Mouse (Mus musculus) limb, embryonic 11.5 days (tissue): ENCODE data around the gene Comp. TPM values are rescaled to one million over a fixed set of nuclear protein-coding genes. Genes with fewer than 3 reads are reported as not detected.

Experiments
- ATAC-seq: fragments of 200-750 bp; cut with Nextera tagmentation; 2 replicates; pipeline ENCODE4 v1.8.0; 2017; ENCODE audit warnings: low read depth; ENCODE audit not compliant: insufficient number of reproducible peaks, low FRiP score, low TSS enrichment
- DNase-seq: peaks from one replicate; pipeline ENCODE4 v3.0.0-alpha.2; 2015; ENCODE audit warnings: low spot score
- H3K27ac ChIP-seq: fragments of 300-500 bp; sonication (generic); replicated peaks from 2 replicates; pipeline ENCODE4 v1.5.1; 2014; ENCODE audit warnings: low read depth, mild to moderate bottlenecking, low read length
- H3K27me3 ChIP-seq: fragments of 300-500 bp; sonication (generic); 2 replicates; pipeline ENCODE4 v1.6.1; 2014; ENCODE audit warnings: mild to moderate bottlenecking, low read length, mixed read lengths; ENCODE audit not compliant: control insufficient read depth, insufficient read depth
- H3K36me3 ChIP-seq: fragments of 300-500 bp; sonication (generic); 2 replicates; pipeline ENCODE4 v1.6.1; 2014; ENCODE audit warnings: mild to moderate bottlenecking, low read length, moderate library complexity, mixed read lengths; ENCODE audit not compliant: control insufficient read depth, insufficient read depth
- H3K4me1 ChIP-seq: fragments of 300-500 bp; sonication (generic); 2 replicates; pipeline ENCODE4 v1.6.1; 2014; ENCODE audit warnings: low read length, mixed read lengths; ENCODE audit not compliant: control insufficient read depth, insufficient read depth
- H3K4me2 ChIP-seq: fragments of 300-500 bp; sonication (generic); 2 replicates; pipeline ENCODE4 v1.6.1; 2014; ENCODE audit warnings: low read depth, mild to moderate bottlenecking, moderate library complexity; ENCODE audit not compliant: severe bottlenecking
- H3K4me3 ChIP-seq: fragments of 300-500 bp; sonication (generic); 2 replicates; pipeline ENCODE4 v1.5.1; 2014; ENCODE audit warnings: low read depth, low read length
- H3K9ac ChIP-seq: fragments of 300-500 bp; sonication (generic); 2 replicates; pipeline ENCODE4 v1.6.1; 2014; ENCODE audit warnings: mild to moderate bottlenecking, low read length
- H3K9me3 ChIP-seq: fragments of 300-500 bp; sonication (generic); 2 replicates; pipeline ENCODE4 v1.6.1; 2016; ENCODE audit warnings: low read length; ENCODE audit not compliant: control insufficient read depth
- WGBS: fragments of 180-500 bp; shearing (Covaris S2); extraction: QIAGEN DNeasy Blood & Tissue Kit; methylation state at CpG from one replicate; pipeline ENCODE4 v1.1.7; 2014; 5-methylcytosine and 5-hydroxymethylcytosine counted together
- polyA plus RNA-seq: library from polyadenylated mRNA; unstranded; fragments of >200 nt; fragmentation: Nextera tagmentation; extraction: Ambion mirVana; gene quantifications from 2 replicates; pipeline ENCODE4 v1.2.1, GENCODE M21; 2014

The Comp gene
- polyA plus RNA-seq, 1 experiment from 2014 or later, result 0.43 TPM

DNA sequence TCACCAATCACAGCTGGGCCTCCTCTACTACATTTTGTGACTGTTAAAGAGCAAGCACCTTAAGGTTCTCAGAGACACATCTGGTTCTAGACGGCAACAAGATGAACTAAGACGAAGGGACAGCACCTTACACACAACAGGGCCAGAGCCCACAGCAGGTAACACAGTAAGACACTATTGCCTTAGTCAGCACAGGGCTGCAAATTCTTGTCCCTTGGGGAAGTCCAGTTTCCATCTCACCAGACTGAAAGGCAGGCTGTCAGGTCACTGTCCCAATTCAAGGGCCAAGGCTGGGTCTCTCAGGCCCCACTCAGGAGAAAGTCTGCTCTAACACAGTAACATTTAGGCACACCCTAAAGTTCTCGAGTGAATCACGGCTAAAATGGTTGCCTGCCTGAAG, 25.9 kb upstream of the Comp start:
- Histone ChIP-seq H3K27me3 (no peaks in the 10 kb centered on the region), H3K4me1 (peaks cover 44% of the 10 kb centered on the region), H3K9ac (no peak overlapping the region), H3K9me3 (no peaks in the 10 kb centered on the region), H3K27ac (no peak overlapping the region), H3K36me3 (peaks cover 19% of the 10 kb centered on the region), H3K4me2 (no peak overlapping the region), H3K4me3 (no peak overlapping the region)
- WGBS, result 90% methylated on average over 4 of the region's 4 CpGs
- no peak for ATAC-seq
- DNase-seq, result no peak

DNA sequence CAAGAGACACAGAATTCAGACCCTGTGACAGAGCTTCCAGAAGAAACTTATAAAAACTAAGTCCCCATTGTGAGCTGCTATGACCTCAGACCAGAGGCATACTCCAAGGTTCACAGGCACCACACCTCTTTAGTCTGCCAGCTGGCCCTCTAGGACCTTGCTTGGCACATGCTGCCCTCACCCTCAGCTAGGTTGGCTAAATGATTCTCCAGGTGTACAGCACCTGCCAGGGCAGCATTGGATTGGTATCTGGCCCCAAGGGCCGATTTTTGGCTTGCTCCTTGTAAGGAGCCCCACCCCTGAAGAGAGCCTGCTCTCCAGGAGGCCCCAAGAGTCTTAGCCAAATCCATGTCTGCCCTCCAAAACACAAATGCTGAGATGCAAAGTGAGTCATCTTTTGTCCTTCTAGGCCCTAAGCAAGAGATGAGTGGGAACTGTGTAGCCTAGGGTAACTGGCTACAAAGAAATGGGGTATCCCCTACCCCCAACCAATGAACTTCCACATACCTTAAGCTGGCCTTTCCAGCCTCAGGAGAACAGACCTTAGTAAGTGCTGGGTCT, 25.4 kb upstream of the Comp start:
- Histone ChIP-seq H3K27me3 (no peaks in the 10 kb centered on the region), H3K27ac (no peak overlapping the region), H3K36me3 (peaks cover 19% of the 10 kb centered on the region), H3K4me1 (peaks cover 39% of the 10 kb centered on the region), H3K4me2 (no peak overlapping the region), H3K4me3 (no peak overlapping the region), H3K9ac (no peak overlapping the region), H3K9me3 (no peaks in the 10 kb centered on the region)
- ATAC-seq (no peak), DNase-seq (no peak)
- 75% methylated on average over 1 of the region's 1 CpGs for WGBS

DNA sequence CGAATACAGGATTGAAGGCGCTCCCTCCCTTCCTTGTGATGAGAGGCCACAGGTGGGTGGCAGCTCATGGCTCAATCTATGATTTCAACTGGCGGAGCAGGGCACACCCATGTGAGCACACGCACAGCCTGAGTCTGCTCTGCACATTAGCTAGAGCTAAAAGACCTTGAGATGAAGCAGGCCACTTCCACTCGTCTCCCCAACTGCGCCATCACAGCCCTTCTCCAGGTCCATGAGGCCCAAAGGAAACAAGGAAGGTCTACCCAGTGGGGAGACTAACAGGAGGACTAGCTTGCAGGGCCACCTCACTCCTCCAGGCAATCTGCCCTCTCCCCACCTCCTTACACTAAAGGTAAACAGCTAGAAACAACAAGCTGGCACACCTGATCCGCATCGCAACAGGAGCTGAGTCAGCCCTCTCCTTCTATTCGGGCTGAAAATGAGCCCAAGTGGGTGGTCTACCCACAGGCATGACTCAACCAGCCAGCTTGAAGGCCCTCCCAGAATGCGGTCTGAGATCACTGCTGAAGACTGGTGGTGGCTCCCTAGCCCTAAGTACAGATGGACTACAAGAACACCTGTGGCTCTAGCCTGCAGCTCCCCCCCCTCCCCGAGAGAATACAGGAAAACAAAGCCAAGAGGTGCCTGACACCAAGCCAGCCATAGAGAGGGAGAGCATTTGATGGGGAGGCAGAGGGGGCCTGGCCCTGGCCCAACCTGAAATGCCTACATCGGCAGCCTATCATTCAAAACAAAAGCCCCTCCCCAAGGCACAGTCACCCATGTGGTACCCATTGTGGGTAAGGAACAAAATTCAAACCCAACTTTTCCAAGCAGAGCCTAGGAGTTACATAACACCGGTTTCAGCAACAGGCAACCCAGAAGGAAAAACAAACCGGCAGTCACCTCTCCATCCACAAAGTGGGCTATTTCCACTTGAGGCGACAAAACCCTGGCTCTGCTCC, 22.0 kb upstream of the Comp start:
- Histone ChIP-seq H3K36me3 (peaks cover 6% of the 10 kb centered on the region; the same call in 1 of the 2 replicates), H3K27ac (no peak overlapping the region), H3K4me2 (peak overlapping the region; percentile 100), H3K9me3 (no peaks in the 10 kb centered on the region), H3K4me3 (peak overlapping the region; percentile 95), H3K9ac (peak overlapping the region; percentile 98), H3K27me3 (no peaks in the 10 kb centered on the region), H3K4me1 (peaks cover 23% of the 10 kb centered on the region)
- DNase-seq (no peak), ATAC-seq (no peak)
- 59% methylated on average over 15 of the region's 15 CpGs for WGBS

DNA sequence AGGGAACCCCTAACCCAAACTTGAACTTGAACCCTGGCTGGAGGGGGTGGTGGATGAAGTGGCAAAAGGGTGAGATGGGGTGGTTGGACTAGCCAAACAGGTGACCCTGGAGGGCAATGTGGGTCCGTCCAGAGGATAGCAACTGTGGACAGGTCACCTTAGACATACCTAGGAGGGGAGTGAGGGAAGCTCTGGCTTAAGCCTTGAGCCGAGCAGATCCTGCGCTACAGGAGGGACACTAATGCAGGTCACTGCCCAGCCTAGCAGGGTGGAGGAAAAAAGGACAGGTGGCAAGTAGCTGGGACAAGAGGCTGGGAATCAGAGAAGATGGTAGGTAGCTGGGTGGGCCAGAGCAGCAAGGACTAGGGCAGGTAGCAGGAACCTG, 21.4 kb upstream of the Comp start:
- Histone ChIP-seq H3K4me2 (peak overlapping the region; percentile 100), H3K36me3 (peaks cover 6% of the 10 kb centered on the region; the same call in 1 of the 2 replicates), H3K9ac (peak overlapping the region; percentile 98), H3K9me3 (no peaks in the 10 kb centered on the region), H3K27ac (no peak overlapping the region), H3K27me3 (no peaks in the 10 kb centered on the region), H3K4me1 (peaks cover 23% of the 10 kb centered on the region), H3K4me3 (peak overlapping the region; percentile 95)
- no peak for DNase-seq
- ATAC-seq, result no peak
- WGBS, result 24% methylated on average over 3 of the region's 3 CpGs

DNA sequence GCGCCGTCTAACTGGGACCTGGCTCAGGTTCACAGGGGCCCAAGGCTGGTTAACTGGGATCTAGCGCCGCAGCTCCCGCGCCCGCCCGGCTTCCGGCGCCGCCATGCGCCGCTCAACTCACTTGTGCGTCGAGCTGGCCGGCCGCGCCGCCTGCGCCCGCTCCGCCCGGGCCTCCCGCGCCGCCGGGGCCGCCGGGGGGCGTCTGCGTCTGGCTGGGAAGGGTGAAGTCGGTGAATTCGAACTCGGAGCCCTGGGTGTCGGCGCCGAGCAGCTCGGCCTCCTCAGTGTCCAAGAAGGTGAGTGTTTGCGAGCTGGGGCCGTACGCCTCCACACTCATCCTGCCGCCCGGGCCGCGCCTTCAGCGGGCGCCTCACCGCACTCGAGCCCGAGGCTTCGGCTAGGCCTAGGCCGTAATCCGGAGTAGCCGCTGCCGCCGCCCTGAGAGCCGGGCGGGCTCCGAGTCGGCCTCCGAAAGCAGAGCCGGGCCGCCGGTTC, 20.7 kb upstream of the Comp start:
- H3K4me1 ChIP-seq, result peaks cover 23% of the 10 kb centered on the region
- ATAC-seq (peak; percentile 11), DNase-seq (no peak)
- peaks cover 6% of the 10 kb centered on the region; the same call in 1 of the 2 replicates for H3K36me3 ChIP-seq
- H3K4me2 ChIP-seq, result peak overlapping the region; percentile 100
- peak overlapping the region; percentile 79 for H3K27ac ChIP-seq
- no peaks in the 10 kb centered on the region for H3K27me3 ChIP-seq
- under 1% methylated on average over 64 of the region's 64 CpGs for WGBS
- peak overlapping the region; percentile 98 for H3K9ac ChIP-seq
- H3K9me3 ChIP-seq, result no peaks in the 10 kb centered on the region
- H3K4me3 ChIP-seq, result peak overlapping the region; percentile 95

DNA sequence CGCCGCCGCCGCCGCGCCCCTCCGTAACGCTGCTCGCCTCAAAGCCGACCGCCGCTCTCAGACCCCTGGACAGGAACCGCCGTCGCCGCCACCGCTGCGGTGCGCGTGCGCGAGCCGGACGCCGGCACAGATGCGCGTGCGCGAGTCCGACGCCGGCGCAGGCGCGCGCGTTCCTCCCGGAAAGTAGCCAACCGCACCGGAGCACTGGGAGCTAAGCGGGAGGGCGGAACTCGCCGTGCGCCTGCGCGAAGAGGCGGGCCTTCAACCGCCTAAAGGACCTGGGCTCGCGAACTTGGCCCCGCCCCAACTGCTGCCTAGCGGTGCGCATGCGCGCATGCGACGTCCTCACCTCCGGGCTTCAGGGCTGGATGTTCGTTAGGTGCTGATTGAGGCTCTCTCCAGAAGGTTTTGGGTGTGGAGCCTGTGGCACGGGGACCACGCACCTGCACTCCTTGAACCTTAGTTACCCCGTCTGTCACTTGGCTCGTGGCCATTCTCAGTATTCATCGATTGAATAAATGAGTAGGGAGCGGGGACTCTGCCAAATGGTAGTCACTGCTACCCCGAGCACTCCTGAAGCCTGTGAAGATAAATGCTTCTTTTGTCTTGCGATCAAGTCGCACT, 20.1 kb upstream of the Comp start, which contains the start of gene Upf1:
Upf1 (minus strand) TSS at position 85 of the 624 bp plus-strand sequence.
- H3K27ac ChIP-seq, result peak within 1 kb of the TSS; percentile 79
- H3K9me3 ChIP-seq, result no peaks in the 10 kb centered on the region
- H3K4me1 ChIP-seq, result peaks cover 23% of the 10 kb centered on the region
- H3K27me3 ChIP-seq, result no peaks in the 10 kb centered on the region
- DNase-seq (peak; percentile 99), ATAC-seq (peak; percentile 89)
- peaks cover 6% of the 10 kb centered on the region; the same call in 1 of the 2 replicates for H3K36me3 ChIP-seq
- H3K4me3 ChIP-seq, result peak within 1 kb of the TSS; percentile 95
- H3K4me2 ChIP-seq, result peak within 1 kb of the TSS; percentile 100
- peak within 1 kb of the TSS; percentile 98 for H3K9ac ChIP-seq
- under 1% methylated on average over 66 of the region's 69 CpGs for WGBS

DNA sequence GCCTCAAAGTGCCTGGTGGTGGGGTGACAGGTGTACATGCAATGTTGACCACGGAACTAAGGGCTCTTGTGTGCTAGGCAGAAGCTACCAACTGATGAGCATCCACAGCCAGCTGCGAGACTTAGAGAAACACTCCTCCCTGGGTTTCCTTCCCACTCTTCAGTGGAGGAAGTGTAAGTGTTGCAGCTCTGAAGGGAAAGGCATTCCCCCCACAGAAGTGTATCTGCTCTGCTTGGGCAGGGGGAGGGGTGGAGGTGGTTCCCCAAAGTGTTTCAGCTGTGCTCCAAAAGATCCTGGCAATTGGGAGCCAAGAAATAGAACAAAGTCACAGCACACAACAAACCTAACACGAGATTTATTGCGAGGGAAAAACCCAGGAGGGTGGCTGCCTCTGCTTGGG, 19.4 kb upstream of the Comp start:
- H3K9ac ChIP-seq, result peak overlapping the region; percentile 13
- H3K36me3 ChIP-seq, result peaks cover 3% of the 10 kb centered on the region; the same call in 1 of the 2 replicates
- no peak for ATAC-seq
- WGBS, result 66% methylated on average over 4 of the region's 4 CpGs
- no peaks in the 10 kb centered on the region for H3K9me3 ChIP-seq
- peak overlapping the region; percentile 95 for H3K4me3 ChIP-seq
- peak overlapping the region; percentile 100 for H3K4me2 ChIP-seq
- no peaks in the 10 kb centered on the region for H3K27me3 ChIP-seq
- no peak overlapping the region for H3K27ac ChIP-seq
- peaks cover 23% of the 10 kb centered on the region for H3K4me1 ChIP-seq
- DNase-seq, result no peak

DNA sequence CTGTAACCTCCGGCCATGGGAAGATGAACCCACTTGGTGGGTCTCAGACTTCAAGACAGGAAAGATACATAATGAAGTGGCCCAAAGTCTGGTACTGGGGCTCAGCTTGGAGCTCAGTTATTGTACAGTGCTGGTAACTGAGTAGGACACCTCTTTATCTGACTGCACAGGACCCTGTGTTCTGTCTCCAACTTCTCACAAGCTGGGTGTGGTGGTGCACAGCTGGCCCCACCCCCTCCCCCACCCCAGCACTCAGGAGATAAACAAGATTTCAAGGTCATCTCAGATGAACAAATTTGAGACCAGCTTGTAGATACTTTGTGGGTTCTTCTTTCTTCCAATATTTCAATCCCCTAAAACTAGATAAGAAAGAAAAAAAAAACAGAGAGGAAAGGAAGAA, 17.2 kb upstream of the Comp start:
- no peak overlapping the region for H3K4me2 ChIP-seq
- ATAC-seq, result no peak

More for the DNA sequence above, 17.2 kb upstream of the Comp start:
- H3K4me3 ChIP-seq, result no peak overlapping the region
- no peaks in the 10 kb centered on the region for H3K27me3 ChIP-seq
- H3K9me3 ChIP-seq, result no peaks in the 10 kb centered on the region; the same call in 1 of the 2 replicates
- H3K27ac ChIP-seq, result no peak overlapping the region
- no peaks in the 10 kb centered on the region for H3K36me3 ChIP-seq
- H3K9ac ChIP-seq, result no peak overlapping the region
- 79% methylated on average over 1 of the region's 1 CpGs for WGBS
- H3K4me1 ChIP-seq, result peaks cover 13% of the 10 kb centered on the region
- DNase-seq, result no peak
